In the genomic region with DNA sequence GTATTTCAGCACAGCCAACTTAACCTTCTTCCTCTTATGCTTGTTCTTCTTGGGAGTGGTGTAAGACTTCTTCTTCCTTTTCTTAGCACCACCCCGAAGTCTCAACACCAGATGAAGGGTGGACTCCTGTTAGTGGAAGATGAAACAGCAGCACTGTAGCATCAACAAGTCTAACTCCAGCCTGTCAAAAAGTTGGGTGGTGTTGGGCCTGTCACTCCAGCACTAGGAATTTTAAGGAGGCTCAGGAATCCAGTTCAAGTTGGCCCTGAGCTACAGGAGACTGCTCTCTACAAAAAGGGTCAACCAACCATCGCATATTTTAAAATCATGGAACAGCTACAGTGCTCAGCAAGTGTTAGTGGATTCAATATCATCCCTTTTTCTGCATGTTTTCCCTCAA, we compare ENCODE assay signal across 1 mouse cellular context.
TF ChIP-seq lines count a peak whose summit lies in the region.

No protein-coding gene starts in this region.

TF ChIP-seq in MEL, 35 proteins besides CTCF, POLR2A, EP300 and RAD21:
- peak; percentile 47; the same call in 1 of the 2 replicates for TF ChIP-seq TBP (IDR thresholded peaks at IDR 0.05; ENCODE audit: low read depth, low read length)
